Mouse (Mus musculus): ENCODE results near the gene Hsp90ab1. TPM values are rescaled to one million over a fixed set of nuclear protein-coding genes. Genes with fewer than 3 reads are reported as not detected.

Hsp90ab1 gene
- polyA plus RNA-seq, 1 experiment: 1,606 TPM

DNA sequence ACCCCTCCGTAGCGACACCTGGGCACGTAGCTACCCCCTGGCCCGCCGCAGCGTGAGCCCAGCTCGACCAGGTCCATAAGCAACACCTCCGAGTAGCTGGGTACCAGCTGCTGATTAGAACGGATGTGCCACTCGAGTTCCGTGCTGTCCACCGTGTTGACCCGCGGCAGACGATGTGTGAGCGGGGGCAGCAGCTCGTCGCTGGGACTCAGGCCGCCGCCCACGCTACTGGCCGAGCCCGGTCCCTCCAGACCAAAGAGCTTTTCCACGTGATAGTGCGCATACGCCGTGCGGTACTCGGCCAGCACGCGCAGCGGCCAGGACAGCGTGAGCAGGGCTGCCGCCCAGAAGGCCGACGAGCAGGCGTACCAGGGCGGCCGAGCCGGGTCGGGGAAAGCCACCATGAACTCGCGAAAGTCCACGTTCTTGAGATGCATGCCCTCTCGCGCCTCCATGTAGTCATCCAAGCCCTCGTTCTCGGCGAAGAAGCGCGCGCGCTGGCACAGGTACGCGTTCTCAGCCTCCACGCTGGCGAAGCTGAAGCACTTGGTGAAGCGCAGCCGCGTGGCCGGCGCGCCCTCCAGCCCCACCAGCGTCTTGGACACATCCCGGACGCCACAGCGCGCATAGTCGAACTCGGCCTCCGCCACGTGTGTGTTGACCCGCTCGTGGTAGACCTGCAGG, 27.7 kb downstream of the Hsp90ab1 start:
- peaks cover 65% of the 10 kb centered on the region for H3K27me3 ChIP-seq (ENCODE audit: control insufficient read depth, insufficient read depth, insufficient read length)
- no peaks in the 10 kb centered on the region for H3K36me3 ChIP-seq (ENCODE audit: control insufficient read depth, insufficient read depth)
- no peak overlapping the region for H3ac ChIP-seq (ENCODE audit: control insufficient read depth, insufficient read length)
- no peaks in the 10 kb centered on the region for H3K79me2 ChIP-seq (ENCODE audit: control insufficient read depth, insufficient read depth)
- TF ChIP-seq MYOG (IDR thresholded peaks at IDR 0.05; ENCODE audit: control insufficient read depth in 1 of 3, insufficient read depth in 1 of 3, insufficient read length in 2 of 3, low read depth in 2 of 3) (no peak), MAX (IDR thresholded peaks at IDR 0.05; ENCODE audit: low read depth) (no peak), REST (IDR thresholded peaks at IDR 0.05; ENCODE audit: insufficient read depth, insufficient read length) (no peak), MYOD1 (IDR thresholded peaks at IDR 0.05; ENCODE audit: control insufficient read depth in 1 of 3, insufficient read length in 2 of 3, low read depth in 2 of 3) (no peak), USF1 (IDR thresholded peaks at IDR 0.05; ENCODE audit: low read depth) (no peak), TCF12 (IDR thresholded peaks at IDR 0.05; ENCODE audit: insufficient read depth, poor library complexity, severe bottlenecking) (no peak), E2F4 (IDR thresholded peaks at IDR 0.05; ENCODE audit: insufficient read depth) (no peak), CEBPB (IDR thresholded peaks at IDR 0.05; ENCODE audit: insufficient read depth, poor library complexity, severe bottlenecking) (no peak), POLR2AphosphoS2 (IDR thresholded peaks at IDR 0.05; ENCODE audit: insufficient read length, low read depth) (no peak), POLR2A (IDR thresholded peaks at IDR 0.05; ENCODE audit: insufficient read length, low read depth) (no peak), SRF (IDR thresholded peaks at IDR 0.05; ENCODE audit: control insufficient read depth, insufficient read length, low read depth) (no peak), TCF3 (IDR thresholded peaks at IDR 0.05; ENCODE audit: insufficient read length, low read depth) (no peak)
- H3K4me2 ChIP-seq (ENCODE audit: low read depth): no peak overlapping the region
- H3K4me3 ChIP-seq: no peak overlapping the region

GRCm38 (mm10) chr17:45544873-45545277, 28.2 kb downstream of the Hsp90ab1 start:
- Histone ChIP-seq H3K4me3 (no peak overlapping the region), H3K36me3 (ENCODE audit: control insufficient read depth, insufficient read depth) (no peaks in the 10 kb centered on the region), H3K79me2 (ENCODE audit: control insufficient read depth, insufficient read depth) (no peaks in the 10 kb centered on the region), H3K4me2 (ENCODE audit: low read depth) (no peak overlapping the region), H3K27me3 (ENCODE audit: control insufficient read depth, insufficient read depth, insufficient read length) (peaks cover 64% of the 10 kb centered on the region), H3ac (ENCODE audit: control insufficient read depth, insufficient read length) (no peak overlapping the region)
- TF ChIP-seq TCF3 (IDR thresholded peaks at IDR 0.05; ENCODE audit: insufficient read length, low read depth) (no peak), MAX (IDR thresholded peaks at IDR 0.05; ENCODE audit: low read depth) (no peak), POLR2A (IDR thresholded peaks at IDR 0.05; ENCODE audit: insufficient read length, low read depth) (no peak), E2F4 (IDR thresholded peaks at IDR 0.05; ENCODE audit: insufficient read depth) (no peak), TCF12 (IDR thresholded peaks at IDR 0.05; ENCODE audit: insufficient read depth, poor library complexity, severe bottlenecking) (no peak), REST (IDR thresholded peaks at IDR 0.05; ENCODE audit: insufficient read depth, insufficient read length) (no peak)

- Histone ChIP-seq H3ac (ENCODE audit: control insufficient read depth, insufficient read length) (no peak overlapping the region), H3K4me2 (ENCODE audit: low read depth) (no peak overlapping the region), H3K27me3 (ENCODE audit: control insufficient read depth, insufficient read depth, insufficient read length) (peaks cover 67% of the 10 kb centered on the region), H3K79me2 (ENCODE audit: control insufficient read depth, insufficient read depth) (no peaks in the 10 kb centered on the region), H3K36me3 (ENCODE audit: control insufficient read depth, insufficient read depth) (no peaks in the 10 kb centered on the region), H3K4me3 (no peak overlapping the region)
- TF ChIP-seq MYOG (IDR thresholded peaks at IDR 0.05; ENCODE audit: control insufficient read depth in 1 of 3, insufficient read depth in 1 of 3, insufficient read length in 2 of 3, low read depth in 2 of 3) (no peak), REST (IDR thresholded peaks at IDR 0.05; ENCODE audit: insufficient read depth, insufficient read length) (no peak), POLR2A (IDR thresholded peaks at IDR 0.05; ENCODE audit: insufficient read length, low read depth) (no peak), POLR2AphosphoS2 (IDR thresholded peaks at IDR 0.05; ENCODE audit: insufficient read length, low read depth) (no peak), MAX (IDR thresholded peaks at IDR 0.05; ENCODE audit: low read depth) (no peak), MYOD1 (IDR thresholded peaks at IDR 0.05; ENCODE audit: control insufficient read depth in 1 of 3, insufficient read length in 2 of 3, low read depth in 2 of 3) (no peak), TCF12 (IDR thresholded peaks at IDR 0.05; ENCODE audit: insufficient read depth, poor library complexity, severe bottlenecking) (no peak), E2F4 (IDR thresholded peaks at IDR 0.05; ENCODE audit: insufficient read depth) (no peak), CEBPB (IDR thresholded peaks at IDR 0.05; ENCODE audit: insufficient read depth, poor library complexity, severe bottlenecking) (no peak), SRF (IDR thresholded peaks at IDR 0.05; ENCODE audit: control insufficient read depth, insufficient read length, low read depth) (no peak)
Observed at GRCm38 (mm10) chr17:45544001-45544872, 28.8 kb downstream of the Hsp90ab1 start.

- Histone ChIP-seq H3ac (ENCODE audit: control insufficient read depth, insufficient read length) (no peak overlapping the region), H3K27me3 (ENCODE audit: control insufficient read depth, insufficient read depth, insufficient read length) (peaks cover 67% of the 10 kb centered on the region), H3K4me3 (no peak overlapping the region), H3K79me2 (ENCODE audit: control insufficient read depth, insufficient read depth) (no peaks in the 10 kb centered on the region), H3K4me2 (ENCODE audit: low read depth) (no peak overlapping the region), H3K36me3 (ENCODE audit: control insufficient read depth, insufficient read depth) (no peaks in the 10 kb centered on the region)
- no peak for TF ChIP-seq TCF3 (IDR thresholded peaks at IDR 0.05; ENCODE audit: insufficient read length, low read depth)
- no peak for TF ChIP-seq REST (IDR thresholded peaks at IDR 0.05; ENCODE audit: insufficient read depth, insufficient read length)
- TF ChIP-seq MAX (IDR thresholded peaks at IDR 0.05; ENCODE audit: low read depth): no peak
- no peak for TF ChIP-seq USF1 (IDR thresholded peaks at IDR 0.05; ENCODE audit: low read depth)
- no peak for TF ChIP-seq TCF12 (IDR thresholded peaks at IDR 0.05; ENCODE audit: insufficient read depth, poor library complexity, severe bottlenecking)
- TF ChIP-seq POLR2A (IDR thresholded peaks at IDR 0.05; ENCODE audit: insufficient read length, low read depth): no peak
- TF ChIP-seq CEBPB (IDR thresholded peaks at IDR 0.05; ENCODE audit: insufficient read depth, poor library complexity, severe bottlenecking): no peak
- no peak for TF ChIP-seq MYOD1 (IDR thresholded peaks at IDR 0.05; ENCODE audit: control insufficient read depth in 1 of 3, insufficient read length in 2 of 3, low read depth in 2 of 3)
- no peak for TF ChIP-seq SRF (IDR thresholded peaks at IDR 0.05; ENCODE audit: control insufficient read depth, insufficient read length, low read depth)
- TF ChIP-seq POLR2AphosphoS2 (IDR thresholded peaks at IDR 0.05; ENCODE audit: insufficient read length, low read depth): no peak
- TF ChIP-seq E2F4 (IDR thresholded peaks at IDR 0.05; ENCODE audit: insufficient read depth): no peak
- TF ChIP-seq MYOG (IDR thresholded peaks at IDR 0.05; ENCODE audit: control insufficient read depth in 1 of 3, insufficient read depth in 1 of 3, insufficient read length in 2 of 3, low read depth in 2 of 3): no peak
Observed at GRCm38 (mm10) chr17:45543115-45543514, 30.0 kb downstream of the Hsp90ab1 start.
